Mouse (Mus musculus) gastrocnemius, postnatal 10 days (tissue): ENCODE results near the gene Pnrc2. TPM values are rescaled to one million over a fixed set of nuclear protein-coding genes. Genes with fewer than 3 reads are reported as not detected.

Source experiments
- DNase-seq: peaks from one replicate; pipeline ENCODE4 v3.0.0; 2021; ENCODE audit warnings: mixed read lengths
- total RNA-seq, 2 experiments: library from RNA; stranded (reverse); gene quantifications; 2 replicates each; pipeline ENCODE4 v1.2.3; 2021

Pnrc2 gene
- total RNA-seq, 2 experiments from 2014 or later: 59.0 to 71.8 TPM

- peak; percentile 56 for DNase-seq
Observed at GRCm38 (mm10) chr4:135823298-135823697, 50.4 kb downstream of the Pnrc2 start.

- no peak for DNase-seq
Observed at GRCm38 (mm10) chr4:135821772-135822171, 51.9 kb downstream of the Pnrc2 start.

Other genes with a start within 250 kb of the Pnrc2 start
- gene Ifnlr1, start 187.6 kb downstream of the Pnrc2 start, total RNA-seq: under 1 TPM; 0.21 to 0.23 TPM
- under 1 TPM; 0.09 to 0.23 TPM for gene Il22ra1, start 145.7 kb downstream of the Pnrc2 start, total RNA-seq
- gene Myom3, start 114.1 kb downstream of the Pnrc2 start, total RNA-seq: 10 to 100 TPM; 47.8 to 59.7 TPM
- 10 to 100 TPM; 47.2 to 59.0 TPM for gene Srsf10, start 18.1 kb downstream of the Pnrc2 start, total RNA-seq
- under 1 TPM; 0.75 to 0.95 TPM for gene Cnr2, start 21.5 kb upstream of the Pnrc2 start, total RNA-seq
- gene Fuca1, start 46.9 kb upstream of the Pnrc2 start, total RNA-seq: 10 to 100 TPM; 36.1 to 41.4 TPM
- gene Hmgcl, start 72.6 kb upstream of the Pnrc2 start, total RNA-seq: 10 to 100 TPM; 43.7 to 49.2 TPM
- 1 to 10 TPM; 2.8 to 4.0 TPM for gene Gale, start 89.9 kb upstream of the Pnrc2 start, total RNA-seq
- 10 to 100 TPM; 31.4 to 35.0 TPM for gene Lypla2, start 98.8 kb upstream of the Pnrc2 start, total RNA-seq
- 10 to 100 TPM; 22.0 to 23.5 TPM for gene Pithd1, start 113.4 kb upstream of the Pnrc2 start, total RNA-seq
- 10 to 100 TPM; 50.2 to 51.4 TPM for gene Eloa, start 147.9 kb upstream of the Pnrc2 start, total RNA-seq
- gene Rpl11, start 179.6 kb upstream of the Pnrc2 start, total RNA-seq: 100 to 1,000 TPM; 419 to 459 TPM